Mouse (Mus musculus) embryo, embryonic 11 days (tissue): ENCODE measurements around the gene Dyrk1b.
A peak's percentile ranks its signal among the peaks of the same experiment; 100 is the strongest.
"Not testable (repeated sequence)": the region's sequence is repeated elsewhere in the genome, so short reads cannot be mapped to it uniquely, and the experiment has no call there.

Experiments used
- DNase-seq: peaks from one replicate; pipeline ENCODE4 v3.0.0-alpha.2; 2015

Gene Dyrk1b

DNA sequence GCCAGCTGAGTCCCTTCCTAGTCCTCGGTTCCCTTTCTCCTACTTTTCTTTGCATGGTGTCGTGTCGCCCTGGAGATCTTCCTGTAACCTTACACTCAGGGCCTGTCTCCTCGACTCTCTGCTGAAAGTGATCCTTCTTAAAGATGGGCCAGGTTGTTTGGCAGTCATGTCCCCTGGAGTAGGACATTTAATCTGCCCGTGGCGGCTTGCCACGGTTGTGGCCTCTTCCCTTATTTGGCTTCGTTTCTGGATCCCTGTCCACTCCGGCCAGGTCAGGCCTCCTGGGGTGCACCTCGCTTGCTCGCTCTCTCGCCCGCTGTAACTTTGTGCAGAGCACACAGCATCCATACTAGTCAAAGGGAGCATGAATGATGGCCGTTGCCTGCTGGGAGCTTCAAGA lies 17.3 kb downstream of the Dyrk1b start:
- no peak for DNase-seq

GRCm38 (mm10) chr7:28199054-28199453 lies 19.8 kb downstream of the Dyrk1b start:
- no peak for DNase-seq

- DNase-seq, result peak; percentile 18
These were observed 24.2 kb downstream of the Dyrk1b start for GRCm38 (mm10) chr7:28203207-28204108.

DNA sequence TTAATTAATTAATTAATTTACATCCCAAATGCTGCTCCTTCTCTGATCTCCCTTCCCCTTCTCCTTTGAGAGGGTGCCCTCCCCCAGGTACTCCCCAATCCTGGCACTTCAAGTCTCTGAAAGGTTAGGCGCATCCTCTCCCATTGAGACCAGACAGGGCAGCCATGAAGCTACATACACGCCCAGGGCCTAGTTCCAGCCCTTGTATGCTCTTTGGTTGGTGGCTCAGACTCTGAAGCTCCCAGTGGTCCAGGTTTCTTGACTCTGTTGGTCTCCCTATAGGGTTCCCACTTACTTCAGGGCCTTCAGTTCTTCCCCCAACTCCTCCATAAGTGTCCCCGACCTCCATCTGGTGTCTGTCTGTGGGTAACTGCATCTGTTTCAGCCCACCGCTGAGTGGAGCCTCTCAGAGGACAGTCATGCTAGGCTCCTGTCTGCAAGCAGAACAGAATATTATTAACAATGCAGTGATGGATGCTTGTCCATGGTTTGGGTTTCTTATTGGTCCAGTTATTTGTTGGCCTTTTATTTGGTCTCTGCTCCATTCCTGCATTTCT lies 26.9 kb downstream of the Dyrk1b start:
- DNase-seq, result no peak

DNA sequence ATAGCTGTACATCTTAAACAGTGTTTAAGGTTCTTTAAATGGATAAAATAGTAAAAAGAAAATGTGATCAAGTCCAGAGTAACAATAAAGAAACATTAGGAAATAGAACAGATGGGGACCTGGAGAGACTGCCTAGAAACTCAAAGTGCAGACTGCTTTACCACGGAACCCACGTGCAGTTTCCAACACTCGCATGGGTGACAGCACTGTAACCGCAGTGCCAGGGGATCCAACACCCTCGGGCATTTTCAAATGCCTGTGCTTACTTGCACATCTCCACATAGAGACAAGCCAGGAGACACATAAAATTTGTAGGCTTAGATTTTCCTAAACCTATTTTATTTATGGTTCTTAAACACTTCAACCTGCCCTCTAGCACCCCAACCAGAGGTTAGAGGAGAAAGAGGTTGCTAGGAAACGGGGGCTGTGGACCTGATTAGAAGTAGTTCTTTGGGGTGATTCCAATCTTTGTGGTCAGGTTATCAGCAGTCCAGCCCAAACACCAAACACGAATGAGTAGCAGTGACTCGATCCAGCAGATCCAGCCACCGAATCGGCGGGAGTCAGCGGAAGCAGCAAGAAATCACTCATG lies 29.2 kb downstream of the Dyrk1b start:
- no peak for DNase-seq

DNA sequence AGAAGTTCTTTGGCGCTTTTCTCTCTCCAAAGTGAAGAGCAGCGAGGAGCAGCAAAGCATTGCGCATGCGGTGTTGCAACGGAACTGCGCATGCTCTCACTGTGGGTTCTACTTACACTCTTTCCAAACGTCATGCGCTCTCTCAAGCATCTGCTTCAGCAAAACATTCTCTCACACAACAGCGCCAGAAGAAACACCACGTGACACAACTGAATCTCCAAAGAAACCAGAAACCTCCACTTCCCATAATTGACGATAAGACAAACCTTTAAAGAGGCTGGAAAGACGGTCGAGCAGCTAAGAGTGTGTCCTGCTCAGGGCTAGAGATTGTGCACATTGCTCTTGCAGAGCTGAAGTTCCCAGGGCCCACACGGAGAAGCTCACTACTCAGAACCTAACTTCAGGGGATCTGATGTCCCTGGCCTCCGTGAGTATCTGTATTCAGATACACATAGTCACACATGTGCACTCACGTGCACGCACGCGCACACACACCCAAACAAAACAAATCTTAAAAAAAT lies 29.8 kb downstream of the Dyrk1b start:
- peak; percentile 84 for DNase-seq

- DNase-seq, result no peak
These were observed 31.5 kb downstream of the Dyrk1b start for GRCm38 (mm10) chr7:28210731-28211130.

- peak; percentile 30 for DNase-seq
These were observed 34.9 kb downstream of the Dyrk1b start for GRCm38 (mm10) chr7:28214142-28214541.

DNA sequence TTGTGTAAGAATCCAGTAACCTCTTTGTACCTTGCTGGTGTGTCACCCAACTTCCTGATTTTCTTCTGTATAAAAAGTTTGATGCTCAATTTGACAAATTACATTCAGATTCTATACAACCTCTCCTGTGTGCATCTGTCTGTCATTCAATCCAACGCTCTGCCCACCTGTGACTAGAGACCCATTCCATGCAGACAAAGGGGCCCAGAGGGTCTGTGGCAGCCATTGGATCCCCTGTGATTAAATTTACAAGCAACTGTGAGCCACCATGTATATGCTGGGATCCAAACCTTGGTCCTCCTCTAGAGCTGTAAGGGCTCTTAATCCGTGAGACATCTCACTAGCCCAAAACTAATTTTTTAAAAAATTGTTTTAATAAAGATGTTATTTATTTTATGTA lies 36.7 kb downstream of the Dyrk1b start:
- not testable (repeated sequence) for DNase-seq

DNA sequence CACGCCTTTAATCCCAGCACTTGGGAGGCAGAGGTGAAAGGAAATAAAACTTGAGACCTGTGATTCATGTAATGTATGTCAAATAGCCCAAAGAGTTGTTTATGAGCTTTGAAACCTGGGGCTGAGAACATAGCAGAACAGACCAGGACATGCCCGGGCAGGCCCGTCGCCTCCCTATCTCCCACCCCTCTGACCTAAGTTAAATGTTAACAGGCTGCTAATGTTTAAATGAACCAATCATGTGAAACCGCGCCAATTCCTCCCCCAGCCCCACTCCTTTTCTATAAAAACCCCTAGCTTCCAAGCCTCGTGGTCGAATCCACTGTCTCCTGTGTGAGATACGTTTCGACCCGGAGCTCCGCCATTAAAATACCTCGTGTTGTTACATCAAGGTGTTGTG lies 38.5 kb downstream of the Dyrk1b start:
- not testable (repeated sequence) for DNase-seq

DNA sequence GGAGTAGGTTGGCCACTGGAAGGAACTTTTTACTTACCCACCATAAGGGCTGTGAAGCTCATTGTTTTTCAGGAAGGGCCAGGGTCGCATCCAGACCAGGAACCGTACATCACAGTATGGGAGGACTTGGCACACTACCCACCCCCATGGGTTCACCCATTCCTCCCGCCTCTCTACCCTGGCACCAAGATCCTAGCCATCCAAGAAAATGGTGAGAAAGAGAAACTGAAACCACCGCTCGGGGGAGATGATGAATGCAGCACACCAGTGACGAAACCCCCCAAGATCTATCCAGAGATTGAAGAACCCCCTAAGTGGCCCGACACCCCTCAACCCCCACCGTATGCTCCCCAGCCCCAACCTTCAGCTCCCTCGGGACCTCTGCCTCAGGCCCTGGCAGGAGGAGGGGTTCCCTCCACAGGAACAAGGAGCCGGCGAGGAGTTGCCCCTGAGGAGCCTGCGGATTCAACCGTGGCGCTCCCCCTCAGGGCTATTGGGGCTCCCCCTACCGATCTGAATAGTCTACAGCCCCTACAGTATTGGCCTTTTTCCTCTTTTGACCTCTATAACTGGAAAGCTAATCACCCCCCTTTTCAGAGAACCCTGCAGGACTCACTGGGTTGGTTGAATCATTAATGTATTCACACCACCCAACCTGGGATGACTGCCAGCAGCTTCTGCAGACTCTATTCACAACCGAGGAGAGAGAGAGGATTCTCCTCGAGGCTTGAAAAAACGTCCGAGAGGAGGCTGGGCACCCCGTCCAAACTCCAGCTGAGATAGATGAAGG lies 39.9 kb downstream of the Dyrk1b start:
- DNase-seq, result not testable (repeated sequence)

DNA sequence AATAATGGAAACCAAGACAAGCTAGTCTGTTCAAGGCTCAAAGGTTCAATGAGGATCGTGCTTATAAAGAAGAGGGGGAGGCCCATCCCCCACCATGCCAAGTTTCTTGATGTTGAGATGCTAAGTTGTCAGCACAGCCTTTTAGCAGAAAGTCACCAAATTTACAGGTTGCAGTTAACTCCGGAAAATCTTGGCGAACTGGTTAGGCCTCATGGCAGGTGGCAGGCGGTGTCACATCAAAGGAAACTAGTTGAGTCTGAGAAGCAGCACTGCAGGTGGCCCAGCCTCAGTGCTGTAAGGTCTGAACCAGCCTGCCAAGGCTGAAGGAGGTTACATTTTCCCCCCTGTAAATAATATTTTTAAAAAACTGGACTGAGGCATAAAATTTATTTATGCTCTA lies 47.6 kb downstream of the Dyrk1b start:
- not testable (repeated sequence) for DNase-seq

- not testable (repeated sequence) for DNase-seq
These were observed 48.2 kb downstream of the Dyrk1b start for GRCm38 (mm10) chr7:28227421-28227820.
